Mouse (Mus musculus): ENCODE results near the gene Sntg2.

DNA sequence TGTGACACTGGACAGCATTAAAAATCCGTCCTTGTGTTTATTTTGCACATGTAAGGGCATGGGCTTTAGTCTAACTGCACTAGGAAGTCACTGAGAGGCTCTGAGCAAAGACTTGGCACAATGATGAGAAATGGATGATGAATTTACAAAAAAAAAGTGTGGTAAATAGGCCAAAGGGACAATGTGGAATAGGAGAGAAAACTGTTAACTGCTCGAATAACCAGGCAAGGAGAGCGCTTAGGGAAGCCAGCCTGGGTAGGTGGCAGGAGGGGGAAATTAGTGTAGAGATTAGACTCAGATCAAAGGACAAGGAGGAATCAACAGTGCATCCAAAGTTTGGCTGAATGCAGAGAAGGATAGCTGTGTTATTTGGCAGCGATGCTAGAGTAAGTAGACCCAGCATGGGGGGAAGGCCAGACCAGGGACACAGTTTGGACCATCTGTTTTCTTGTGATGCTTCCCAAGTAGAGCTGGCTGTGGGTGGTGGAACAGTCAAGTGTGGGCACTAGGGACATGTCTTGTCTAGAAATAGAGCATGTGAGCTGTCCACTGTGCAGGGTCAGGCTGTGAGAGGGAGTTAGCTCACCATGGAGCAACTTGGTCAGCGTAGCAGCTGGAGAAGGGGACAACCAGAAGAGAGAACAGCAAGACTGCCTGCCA is 126.8 kb downstream of the Sntg2 start:
- TF ChIP-seq CHD2 (IDR thresholded peaks at IDR 0.05; ENCODE audit: low read depth, low read length) (no peak), HCFC1 (IDR thresholded peaks at IDR 0.05; ENCODE audit: borderline replicate concordance, insufficient read depth, low read length) (no peak), MAFK (IDR thresholded peaks at IDR 0.05; ENCODE audit: insufficient read depth, low read depth, low read length) (no peak)

All from ES-E14 (cell line).